Mouse (Mus musculus) Patski (cell line): ENCODE data around the gene Kalrn. TPM values are rescaled to one million over a fixed set of nuclear protein-coding genes. Genes with fewer than 3 reads are reported as not detected.

Experiments
- ATAC-seq: fragments of 100-300 bp; one replicate; pipeline ENCODE4 v1.8.0; 2021
- CTCF ChIA-PET: fragments of 350-600 bp; sonication (Branson Sonifier 250); formaldehyde crosslinking; loops from one replicate; lab custom pipeline; 2022; ENCODE audit warnings: inconsistent platforms; lab: Charles Lee
- POLR2A ChIA-PET: fragments of 350-600 bp; sonication (Branson Sonifier 250); formaldehyde crosslinking; loops from one replicate; lab custom pipeline; 2022; ENCODE audit warnings: antibody characterized with exemption, inconsistent platforms; lab: Charles Lee
- DNase-seq: peaks from one replicate; pipeline ENCODE4 v3.0.0-alpha.2; 2011; ENCODE audit warnings: low read depth, low spot score
- H3K27me3 ChIP-seq: fragments of 371-371 bp; one replicate; pipeline ENCODE4 v1.5.1; 2021
- CTCF ChIP-seq: fragments of 100-300 bp; IDR thresholded peaks from one replicate; pipeline ENCODE4 v1.5.1; 2021
- in situ Hi-C: fragments of 300-500 bp; cut with MboI; formaldehyde crosslinking; loops from 3 replicates; pipeline ENCODE4 v1.11.1; 2018; ENCODE audit warnings: low pct_unique_long_range_greater_than_20kb, mixed read lengths
- polyA plus RNA-seq: library from polyadenylated mRNA; unstranded; gene quantifications from one replicate; pipeline ENCODE4 v1.2.3, GENCODE M21; 2021

Gene Kalrn
- polyA plus RNA-seq, 1 experiment from 2014 or later: 25.1 TPM

DNA sequence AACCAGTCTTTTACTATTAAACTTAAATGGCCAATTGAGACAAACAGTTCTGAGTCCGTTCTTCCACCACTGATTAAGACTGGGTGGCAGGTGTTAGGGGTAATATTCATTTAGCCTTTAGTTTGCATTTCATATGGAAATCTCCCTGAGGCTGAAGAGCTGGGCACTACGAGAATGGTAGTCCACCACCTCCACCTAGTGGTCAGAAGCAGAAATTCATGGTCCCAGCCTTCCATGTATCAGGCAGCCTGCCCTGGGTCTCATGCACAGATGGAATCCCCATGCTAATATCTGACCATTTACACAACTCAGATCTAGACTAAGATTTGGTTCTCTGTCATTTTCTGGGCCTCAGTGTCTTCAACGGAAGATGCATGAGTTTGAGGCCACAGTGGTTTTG lies 458.7 kb downstream of the Kalrn start:
- ChIA-PET CTCF (interaction anchor here (0.7 to 4.2 kb wide), 7 partner anchors 9 to 294 kb away, joined by 3 to 25 read pairs (median 6); no protein-coding TSS in a partner anchor), POLR2A (interaction anchor here (2.2 kb wide), 1 partner anchor 114 kb away, joined by 7 read pairs; no protein-coding TSS in a partner anchor)
- in situ Hi-C loops: loop anchor here (5.0 kb wide), 2 partner anchors 122 to 292 kb away; no protein-coding TSS in a partner anchor
- DNase-seq (no peak), ATAC-seq (no peak)
- H3K27me3 ChIP-seq: no peaks in the 10 kb centered on the region
- TF ChIP-seq CTCF: peak; percentile 94

DNA sequence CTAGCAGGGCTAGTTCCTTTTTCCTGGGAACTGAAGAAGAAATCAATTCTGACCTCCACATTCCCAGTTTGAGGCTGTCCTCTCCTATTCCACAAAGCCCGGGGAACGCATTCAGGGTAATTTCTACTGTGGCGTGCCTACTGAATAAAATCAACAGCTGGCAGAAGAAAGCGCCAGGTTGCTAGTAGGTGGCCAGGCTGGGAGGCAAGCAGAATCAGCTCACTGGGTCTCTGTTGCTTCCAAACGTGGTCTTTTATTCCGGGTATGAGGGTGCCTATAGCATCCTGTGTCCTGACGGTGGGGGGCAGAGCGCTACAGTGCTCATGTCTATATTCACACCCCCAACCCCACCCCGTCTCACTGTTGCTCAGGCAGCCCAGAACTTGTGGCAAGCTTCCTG lies 460.2 kb downstream of the Kalrn start:
- in situ Hi-C loops: no loop called here
- no peak for TF ChIP-seq CTCF
- DNase-seq (no peak), ATAC-seq (no peak)
- H3K27me3 ChIP-seq: no peaks in the 10 kb centered on the region
- ChIA-PET CTCF (interaction anchor here (1.1 to 4.2 kb wide), 5 partner anchors 12 to 125 kb away, joined by 3 to 25 read pairs (median 5); no protein-coding TSS in a partner anchor), POLR2A (no interaction called here)

GRCm38 (mm10) chr16:34112490-34112889 lies 460.8 kb downstream of the Kalrn start:
- TF ChIP-seq CTCF: peak; percentile 40
- ChIA-PET POLR2A (no interaction called here), CTCF (interaction anchor here (1.1 to 4.2 kb wide), 4 partner anchors 18 to 124 kb away, joined by 3 to 25 read pairs (median 10); no protein-coding TSS in a partner anchor)
- ATAC-seq (no peak), DNase-seq (no peak)
- in situ Hi-C loops: no loop called here
- H3K27me3 ChIP-seq: no peaks in the 10 kb centered on the region

GRCm38 (mm10) chr16:34110840-34111625 lies 462.3 kb downstream of the Kalrn start:
- in situ Hi-C loops: no loop called here
- POLR2A ChIA-PET: no interaction called here

GRCm38 (mm10) chr16:34104427-34104826 lies 468.9 kb downstream of the Kalrn start:
- TF ChIP-seq CTCF: no peak
- CTCF ChIA-PET: interaction anchor here (2.1 kb wide), 1 partner anchor 10 kb away, joined by 6 read pairs; no protein-coding TSS in a partner anchor
- POLR2A ChIA-PET: no interaction called here
- no peaks in the 10 kb centered on the region for H3K27me3 ChIP-seq
- ATAC-seq (no peak), DNase-seq (no peak)
- in situ Hi-C loops: no loop called here

More at GRCm38 (mm10) chr16:34110840-34111625, 462.3 kb downstream of the Kalrn start:
- ATAC-seq (no peak), DNase-seq (no peak)
- TF ChIP-seq CTCF: no peak
- H3K27me3 ChIP-seq: no peaks in the 10 kb centered on the region
- CTCF ChIA-PET: interaction anchor here (0.7 to 1.3 kb wide), 2 partner anchors 17 to 111 kb away, joined by 3 read pairs; no protein-coding TSS in a partner anchor

DNA sequence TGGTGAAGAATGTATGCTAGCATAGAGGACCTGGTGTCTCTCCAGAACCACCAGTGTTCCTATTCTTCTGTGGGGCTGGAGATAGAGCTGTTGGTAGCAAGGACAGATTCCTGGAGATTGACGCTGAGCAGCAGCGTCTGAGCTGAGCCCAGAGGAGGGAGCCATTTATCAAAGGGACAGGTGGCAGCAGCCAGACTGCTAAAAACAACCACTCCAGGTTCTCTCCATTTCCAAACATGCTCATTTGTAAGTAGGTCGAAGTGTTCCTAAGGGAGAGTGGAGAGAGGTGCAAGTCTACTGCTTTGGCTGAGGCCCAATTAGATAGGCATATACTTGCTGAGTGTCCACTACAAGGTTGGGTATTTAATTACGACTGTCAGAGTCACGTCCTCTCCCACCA lies 470.6 kb downstream of the Kalrn start:
- ChIA-PET CTCF (interaction anchor here (1.3 kb wide), 1 partner anchor 13 kb away, joined by 3 read pairs; no protein-coding TSS in a partner anchor), POLR2A (no interaction called here)
- no peak for ATAC-seq
- in situ Hi-C loops: no loop called here
- no peak for TF ChIP-seq CTCF
- DNase-seq: no peak
- H3K27me3 ChIP-seq: no peaks in the 10 kb centered on the region

DNA sequence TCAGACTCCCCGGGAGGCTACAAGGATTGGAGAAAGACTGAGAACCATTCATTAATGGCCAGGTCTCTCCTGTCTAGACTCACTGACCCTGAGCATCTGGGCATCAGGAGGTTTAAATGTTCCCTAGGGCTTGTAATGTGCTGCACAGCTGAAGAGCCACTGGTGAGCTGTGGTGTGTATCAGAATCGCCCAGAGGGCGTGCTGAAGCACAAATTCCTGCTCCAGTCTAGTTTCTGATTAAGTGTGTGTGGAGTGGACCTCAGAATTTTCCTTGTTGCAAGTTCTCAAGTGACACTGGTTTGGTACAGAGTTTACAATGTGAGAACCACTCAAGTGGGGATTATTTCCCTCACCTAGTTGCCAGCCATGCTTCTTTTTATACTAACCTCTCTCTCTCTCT lies 473.5 kb downstream of the Kalrn start:
- ChIA-PET POLR2A (interaction anchor here (0.6 kb wide), 1 partner anchor 1457 kb away, joined by 3 read pairs; no protein-coding TSS in a partner anchor), CTCF (no interaction called here)
- TF ChIP-seq CTCF: no peak
- no peaks in the 10 kb centered on the region for H3K27me3 ChIP-seq
- ATAC-seq: peak; percentile 34
- in situ Hi-C loops: no loop called here
- peak; percentile 58 for DNase-seq

DNA sequence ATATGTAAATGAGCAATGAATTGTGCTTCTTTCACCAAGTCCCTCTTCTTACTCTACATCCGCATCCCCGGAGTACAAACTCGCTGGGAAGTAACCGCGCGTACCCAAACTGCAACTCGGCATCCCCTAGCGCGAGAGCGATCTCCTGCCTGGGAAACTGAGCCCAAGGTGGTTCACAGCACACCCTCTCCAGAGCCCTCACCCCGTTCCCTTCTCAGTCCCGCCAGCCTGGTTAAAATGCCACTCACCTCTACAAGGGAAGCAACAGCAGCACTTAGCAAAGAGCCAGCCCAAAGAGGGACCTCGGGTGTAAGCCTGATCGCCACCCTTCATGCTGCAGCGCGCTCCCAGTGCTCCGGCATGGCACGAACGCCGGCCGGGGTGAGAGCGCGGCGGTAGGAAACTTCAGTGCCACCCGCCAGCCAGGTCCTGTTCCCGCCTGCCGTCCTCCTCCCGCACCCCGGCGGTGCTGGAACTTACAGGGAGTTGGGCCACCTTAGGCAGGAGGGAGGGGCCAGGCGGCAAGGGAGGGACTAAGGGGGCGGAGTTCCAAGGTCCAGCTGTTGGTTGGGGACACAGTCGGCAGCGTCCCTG lies 477.7 kb downstream of the Kalrn start:
- CTCF ChIA-PET: no interaction called here
- TF ChIP-seq CTCF: no peak
- DNase-seq (no peak), ATAC-seq (no peak)
- no peaks in the 10 kb centered on the region for H3K27me3 ChIP-seq
- in situ Hi-C loops: no loop called here
- POLR2A ChIA-PET: no interaction called here

GRCm38 (mm10) chr16:34095093-34095465 lies 478.3 kb downstream of the Kalrn start:
- POLR2A ChIA-PET: no interaction called here
- in situ Hi-C loops: no loop called here
- TF ChIP-seq CTCF: no peak
- no peaks in the 10 kb centered on the region for H3K27me3 ChIP-seq
- CTCF ChIA-PET: no interaction called here
- DNase-seq (no peak), ATAC-seq (no peak)

- DNase-seq (no peak), ATAC-seq (no peak)
- no peaks in the 10 kb centered on the region for H3K27me3 ChIP-seq
- ChIA-PET POLR2A (no interaction called here), CTCF (interaction anchor here (1.1 kb wide), 1 partner anchor 17 kb away, joined by 3 read pairs; no protein-coding TSS in a partner anchor)
- in situ Hi-C loops: no loop called here
- TF ChIP-seq CTCF: no peak
These were observed 478.8 kb downstream of the Kalrn start for GRCm38 (mm10) chr16:34094446-34095092.
